Comparison of ENCODE assay signal across 7 mouse cellular contexts in the genomic region with DNA sequence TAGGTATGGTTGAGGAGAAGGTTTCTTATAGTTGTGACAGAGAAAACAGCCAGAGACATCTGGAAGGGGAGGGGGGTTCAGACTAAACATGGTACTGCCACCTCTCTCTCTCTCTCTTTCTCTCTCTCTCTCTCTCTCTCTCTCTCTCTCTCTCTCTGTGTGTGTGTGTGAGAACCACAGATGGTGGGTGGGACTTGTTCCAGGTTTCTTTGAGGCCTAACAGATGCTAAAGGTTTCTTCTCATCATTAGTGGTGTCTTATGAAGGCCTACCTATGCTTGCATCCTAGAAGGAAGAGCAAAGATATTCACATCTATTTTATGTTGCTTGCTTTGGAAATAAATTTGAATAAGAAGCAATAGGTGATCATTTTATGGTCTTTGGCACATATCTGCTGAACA. TPM values are rescaled to one million over a fixed set of nuclear protein-coding genes. Genes with fewer than 3 reads are reported as not detected.
DNase-seq lines count a peak whose midpoint lies in the region; ATAC-seq and TF ChIP-seq lines count a peak whose summit lies in the region.

No protein-coding gene starts in this region.

- H3K9ac ChIP-seq in lung, embryonic 14.5 days, result no peak overlapping the region
- no peak overlapping the region; the same call in 1 of the 2 replicates for H3K9ac ChIP-seq in stomach, embryonic 14.5 days (replicated peaks; ENCODE audit: low read depth, low read length)

- no peaks in the 10 kb centered on the region for H3K4me1 ChIP-seq in lung, embryonic 14.5 days (ENCODE audit: insufficient read depth)
- H3K4me1 ChIP-seq in forebrain, embryonic 10.5 days, result peaks cover 16% of the 10 kb centered on the region
- peaks cover 11% of the 10 kb centered on the region for H3K4me1 ChIP-seq in limb, embryonic 10.5 days
- peaks cover 6% of the 10 kb centered on the region; the same call in 1 of the 2 replicates for H3K4me1 ChIP-seq in stomach, embryonic 14.5 days (ENCODE audit: control insufficient read depth, insufficient read depth, low read length)

- peak overlapping the region; percentile 73 for H3K4me2 ChIP-seq in lung, embryonic 14.5 days
- peak overlapping the region; percentile 65 for H3K4me2 ChIP-seq in stomach, embryonic 14.5 days (replicated peaks; ENCODE audit: low read depth, low read length)

- no peak for DNase-seq in lung, embryonic 14.5 days
- no peak for DNase-seq in lung, postnatal 14 days
- DNase-seq in forebrain, embryonic 10.5 days (ENCODE audit: extremely low spot score, low spot score), result no peak
- no peak for DNase-seq in limb, embryonic 10.5 days (ENCODE audit: low spot score)
- no peak for DNase-seq in cerebellum, adult 9-11 months
- no peak for DNase-seq in left cerebral cortex, adult 18-20 months (ENCODE audit: low spot score in 2 of 2)

- ATAC-seq in lung, embryonic 14.5 days (ENCODE audit: insufficient read depth), result no peak
- no peak for ATAC-seq in stomach, embryonic 14.5 days (ENCODE audit: insufficient number of reproducible peaks, insufficient read depth, low FRiP score, low read depth)

- no peaks in the 10 kb centered on the region for H3K27me3 ChIP-seq in lung, embryonic 14.5 days (ENCODE audit: insufficient read depth, low read length)
- H3K27me3 ChIP-seq in forebrain, embryonic 10.5 days (ENCODE audit: poor library complexity, severe bottlenecking), result no peaks in the 10 kb centered on the region
- H3K27me3 ChIP-seq in limb, embryonic 10.5 days (ENCODE audit: low read depth, poor library complexity, severe bottlenecking), result no peaks in the 10 kb centered on the region
- no peaks in the 10 kb centered on the region for H3K27me3 ChIP-seq in stomach, embryonic 14.5 days (ENCODE audit: control insufficient read depth, insufficient read depth, low read length)

- no peaks in the 10 kb centered on the region for H3K9me3 ChIP-seq in lung, embryonic 14.5 days (ENCODE audit: low read depth, low read length)
- no peaks in the 10 kb centered on the region for H3K9me3 ChIP-seq in forebrain, embryonic 10.5 days
- no peaks in the 10 kb centered on the region for H3K9me3 ChIP-seq in limb, embryonic 10.5 days (replicated peaks)
- no peaks in the 10 kb centered on the region for H3K9me3 ChIP-seq in stomach, embryonic 14.5 days (ENCODE audit: control insufficient read depth, low read depth, low read length)

- H3K4me3 ChIP-seq in lung, embryonic 14.5 days (ENCODE audit: low read depth, low read length), result peak overlapping the region; percentile 50
- H3K4me3 ChIP-seq in forebrain, embryonic 10.5 days, result peak overlapping the region; percentile 60
- H3K4me3 ChIP-seq in limb, embryonic 10.5 days, result peak overlapping the region; percentile 68
- H3K4me3 ChIP-seq in stomach, embryonic 14.5 days (ENCODE audit: low read depth, low read length), result peak overlapping the region; percentile 50; the same call in 1 of the 2 replicates

- TF ChIP-seq CTCF in lung, embryonic 14.5 days (IDR thresholded peaks at IDR 0.05; ENCODE audit: low read depth), result no peak

- H3K36me3 ChIP-seq in lung, embryonic 14.5 days (ENCODE audit: insufficient read depth), result peaks cover 3% of the 10 kb centered on the region; the same call in 1 of the 2 replicates
- H3K36me3 ChIP-seq in forebrain, embryonic 10.5 days (replicated peaks), result no peaks in the 10 kb centered on the region
- H3K36me3 ChIP-seq in limb, embryonic 10.5 days, result 0 out of 2 replicates have a peak, but pooled peaks cover 2% of the 10 kb centered on the region
- H3K36me3 ChIP-seq in stomach, embryonic 14.5 days (ENCODE audit: control insufficient read depth, insufficient read depth, low read length), result no peaks in the 10 kb centered on the region

- peak overlapping the region; percentile 43; the same call in 1 of the 2 replicates for H3K27ac ChIP-seq in lung, embryonic 14.5 days (ENCODE audit: low read depth)
- no peak overlapping the region for H3K27ac ChIP-seq in forebrain, embryonic 10.5 days
- no peak overlapping the region for H3K27ac ChIP-seq in limb, embryonic 10.5 days
- H3K27ac ChIP-seq in stomach, embryonic 14.5 days (ENCODE audit: low read length), result no peak overlapping the region

RNA-seq across cellular contexts. Expression of a gene that starts 6.6 kb away (rescaled TPM):
- 85.9 and 89.7 TPM in 2 replicates for polyA plus RNA-seq in lung, embryonic 14.5 days (2014; fragmentation: Nextera tagmentation; extraction: Ambion mirVana)
- 96.4 and 101 TPM in 2 replicates for polyA plus RNA-seq in forebrain, embryonic 10.5 days (2016; fragmentation: Nextera tagmentation; extraction: Ambion mirVana)
- polyA plus RNA-seq in limb, embryonic 10.5 days (2016; fragmentation: Nextera tagmentation; extraction: Ambion mirVana), result 88.0 and 93.5 TPM in 2 replicates
- 81.3 and 83.0 TPM in 2 replicates for polyA plus RNA-seq in stomach, embryonic 14.5 days (2014; fragmentation: Nextera tagmentation; extraction: Ambion mirVana)
- 100 to 1,000 TPM; 102 TPM for total RNA-seq in left cerebral cortex, adult 18-20 months (2021)

RNA-seq across cellular contexts. Expression of a gene that starts 6.7 kb away (rescaled TPM):
- 39.3 and 41.3 TPM in 2 replicates for polyA plus RNA-seq in lung, embryonic 14.5 days (2014; fragmentation: Nextera tagmentation; extraction: Ambion mirVana)
- polyA plus RNA-seq in forebrain, embryonic 10.5 days (2016; fragmentation: Nextera tagmentation; extraction: Ambion mirVana), result 29.1 and 31.2 TPM in 2 replicates
- polyA plus RNA-seq in limb, embryonic 10.5 days (2016; fragmentation: Nextera tagmentation; extraction: Ambion mirVana), result 33.0 and 37.2 TPM in 2 replicates
- polyA plus RNA-seq in stomach, embryonic 14.5 days (2014; fragmentation: Nextera tagmentation; extraction: Ambion mirVana), result 42.6 and 46.2 TPM in 2 replicates
- total RNA-seq in left cerebral cortex, adult 18-20 months (2021), result 10 to 100 TPM; 28.4 to 29.0 TPM
